Mouse (Mus musculus): ENCODE measurements around the gene Nup188. TPM values are rescaled to one million over a fixed set of nuclear protein-coding genes. Genes with fewer than 3 reads are reported as not detected.

The Nup188 gene
- polyA plus RNA-seq, 1 experiment from 2014 or later = 7.5 TPM

DNA sequence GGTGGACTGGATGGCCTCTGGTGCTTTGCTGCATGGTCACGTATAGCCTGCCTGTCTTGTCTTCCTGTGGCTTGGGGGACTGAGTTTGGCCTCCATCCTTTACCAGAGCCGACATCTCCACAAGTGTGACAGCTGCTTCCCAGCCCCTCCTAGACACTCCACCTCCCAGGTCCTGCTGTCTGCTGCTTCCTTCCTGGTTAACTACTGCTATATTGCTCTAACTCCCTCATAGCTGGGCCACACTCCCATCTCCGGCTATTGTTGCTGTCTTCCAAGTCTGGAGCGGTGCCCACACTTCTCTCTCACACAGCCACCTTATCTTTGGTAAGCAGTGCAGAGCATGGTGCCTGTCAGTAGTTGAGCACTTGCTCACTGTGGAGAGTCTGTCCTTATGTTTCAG is 46.4 kb upstream of the Nup188 start:
- peak overlapping the region; percentile 94 for H3K4me3 ChIP-seq (ENCODE audit: low read depth, low read length)
- peak overlapping the region; percentile 87 for H3K27ac ChIP-seq (ENCODE audit: low read depth)
- 41% methylated on average over 4 of the region's 4 CpGs for WGBS (ENCODE audit: insufficient replicate concordance)
- peak; percentile 22 for ATAC-seq
- no peak for TF ChIP-seq CTCF (IDR thresholded peaks at IDR 0.05; ENCODE audit: low read depth)
- TF ChIP-seq EP300 (IDR thresholded peaks at IDR 0.05; ENCODE audit: low read depth) = no peak
- peak overlapping the region; percentile 88 for H3K4me2 ChIP-seq (ENCODE audit: low read depth, low read length)
- H3K9ac ChIP-seq (replicated peaks) = peak overlapping the region; percentile 97
- no peaks in the 10 kb centered on the region for H3K9me3 ChIP-seq (ENCODE audit: low read length)
- DNase-seq = peak; percentile 66
- H3K27me3 ChIP-seq (ENCODE audit: insufficient read depth, low read length) = no peaks in the 10 kb centered on the region
- peaks cover 59% of the 10 kb centered on the region for H3K4me1 ChIP-seq (ENCODE audit: insufficient read depth)
- peaks cover 36% of the 10 kb centered on the region for H3K36me3 ChIP-seq (replicated peaks; ENCODE audit: insufficient read depth, low read length)

DNA sequence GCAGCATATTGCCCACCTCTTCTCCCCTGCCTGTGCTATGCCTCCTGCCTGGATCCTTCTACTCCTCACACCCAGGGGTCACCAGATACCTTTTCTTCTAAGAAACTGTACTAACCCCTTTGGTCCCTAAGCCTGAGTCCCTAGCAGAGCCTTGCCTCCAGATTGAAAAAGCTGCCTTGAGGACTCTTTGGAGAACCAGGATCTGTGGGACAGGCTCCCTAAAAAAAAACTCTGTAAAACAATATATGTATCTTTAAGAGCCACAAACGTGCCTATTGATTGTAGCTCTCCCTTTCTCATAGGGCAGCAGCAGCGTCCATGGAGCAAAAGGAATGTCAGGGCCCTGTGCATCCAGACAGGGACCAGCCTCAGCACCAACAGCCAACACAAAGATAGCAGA is 45.9 kb upstream of the Nup188 start, which contains the start of gene Gm28035:
TSS of gene Gm28035 (plus strand) at position 301 of the 400 bp plus-strand sequence.
- H3K9me3 ChIP-seq (ENCODE audit: low read length) = no peaks in the 10 kb centered on the region
- 55% methylated on average over 2 of the region's 2 CpGs for WGBS (ENCODE audit: insufficient replicate concordance)
- H3K4me1 ChIP-seq (ENCODE audit: insufficient read depth) = peaks cover 64% of the 10 kb centered on the region
- H3K27me3 ChIP-seq (ENCODE audit: insufficient read depth, low read length) = no peaks in the 10 kb centered on the region
- H3K4me3 ChIP-seq (ENCODE audit: low read depth, low read length) = peak within 1 kb of the TSS; percentile 94
- peak within 1 kb of the TSS; percentile 87 for H3K27ac ChIP-seq (ENCODE audit: low read depth)
- peak within 1 kb of the TSS; percentile 97 for H3K9ac ChIP-seq (replicated peaks)
- H3K36me3 ChIP-seq (replicated peaks; ENCODE audit: insufficient read depth, low read length) = peaks cover 36% of the 10 kb centered on the region
- TF ChIP-seq EP300 (IDR thresholded peaks at IDR 0.05; ENCODE audit: low read depth) = no peak
- no peak for TF ChIP-seq CTCF (IDR thresholded peaks at IDR 0.05; ENCODE audit: low read depth)
- peak within 1 kb of the TSS; percentile 88 for H3K4me2 ChIP-seq (ENCODE audit: low read depth, low read length)
- DNase-seq (no peak), ATAC-seq (no peak)

DNA sequence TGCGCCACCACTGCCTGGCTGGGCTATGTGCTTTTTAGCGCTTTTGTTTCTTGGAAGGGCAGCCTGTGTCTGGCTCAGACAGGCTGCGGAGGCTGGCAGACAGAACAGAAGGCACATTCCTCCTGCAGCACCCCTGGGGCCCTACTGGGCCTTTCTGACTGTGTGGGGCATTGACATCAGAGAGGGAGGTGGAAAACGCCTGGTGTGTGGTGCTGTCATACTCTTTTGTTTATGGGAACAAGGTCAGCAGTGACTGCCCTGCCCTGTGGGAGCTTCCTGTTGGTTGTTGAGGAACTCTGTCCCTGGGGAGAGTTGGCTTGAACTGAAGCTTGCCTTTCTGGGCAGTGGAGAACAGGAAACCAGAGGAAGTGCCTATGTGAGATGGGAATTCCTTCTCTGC is 43.7 kb upstream of the Nup188 start:
- peak; percentile 49 for ATAC-seq
- H3K9ac ChIP-seq (replicated peaks) = no peak overlapping the region

DNA sequence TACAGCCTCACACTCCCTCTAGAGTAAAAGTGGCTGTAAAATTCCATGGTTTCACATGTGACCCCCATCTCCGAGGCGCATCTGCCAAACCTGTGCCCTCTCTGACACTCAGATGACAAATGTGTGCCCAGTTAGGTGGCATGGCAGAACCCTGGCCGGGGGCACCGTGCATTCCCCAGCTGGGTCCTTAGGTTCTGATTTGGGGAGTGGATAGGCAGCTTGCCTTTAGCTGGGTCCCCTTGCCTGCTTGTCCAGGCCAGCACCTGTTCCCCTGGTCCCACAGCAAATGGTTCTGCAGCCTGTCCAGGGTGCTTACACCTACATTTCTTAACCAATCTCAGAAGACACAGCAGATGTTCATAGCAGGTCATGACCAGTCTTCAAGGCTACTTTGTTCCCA is 42.8 kb upstream of the Nup188 start:
- H3K4me1 ChIP-seq (ENCODE audit: insufficient read depth) = peaks cover 72% of the 10 kb centered on the region
- peak overlapping the region; percentile 76 for H3K27ac ChIP-seq (ENCODE audit: low read depth)

More for the DNA sequence above, 43.7 kb upstream of the Nup188 start:
- peaks cover 43% of the 10 kb centered on the region for H3K36me3 ChIP-seq (replicated peaks; ENCODE audit: insufficient read depth, low read length)
- H3K4me1 ChIP-seq (ENCODE audit: insufficient read depth) = peaks cover 74% of the 10 kb centered on the region
- H3K4me3 ChIP-seq (ENCODE audit: low read depth, low read length) = no peak overlapping the region
- H3K27ac ChIP-seq (ENCODE audit: low read depth) = peak overlapping the region; percentile 76
- H3K9me3 ChIP-seq (ENCODE audit: low read length) = no peaks in the 10 kb centered on the region
- peak; percentile 45 for DNase-seq
- H3K4me2 ChIP-seq (ENCODE audit: low read depth, low read length) = no peak overlapping the region
- TF ChIP-seq CTCF (IDR thresholded peaks at IDR 0.05; ENCODE audit: low read depth) (no peak), EP300 (IDR thresholded peaks at IDR 0.05; ENCODE audit: low read depth) (peak; percentile 36; the same call in 1 of the 2 replicates)
- no peaks in the 10 kb centered on the region for H3K27me3 ChIP-seq (ENCODE audit: insufficient read depth, low read length)
- 65% methylated on average over 4 of the region's 4 CpGs for WGBS (ENCODE audit: insufficient replicate concordance)

DNA sequence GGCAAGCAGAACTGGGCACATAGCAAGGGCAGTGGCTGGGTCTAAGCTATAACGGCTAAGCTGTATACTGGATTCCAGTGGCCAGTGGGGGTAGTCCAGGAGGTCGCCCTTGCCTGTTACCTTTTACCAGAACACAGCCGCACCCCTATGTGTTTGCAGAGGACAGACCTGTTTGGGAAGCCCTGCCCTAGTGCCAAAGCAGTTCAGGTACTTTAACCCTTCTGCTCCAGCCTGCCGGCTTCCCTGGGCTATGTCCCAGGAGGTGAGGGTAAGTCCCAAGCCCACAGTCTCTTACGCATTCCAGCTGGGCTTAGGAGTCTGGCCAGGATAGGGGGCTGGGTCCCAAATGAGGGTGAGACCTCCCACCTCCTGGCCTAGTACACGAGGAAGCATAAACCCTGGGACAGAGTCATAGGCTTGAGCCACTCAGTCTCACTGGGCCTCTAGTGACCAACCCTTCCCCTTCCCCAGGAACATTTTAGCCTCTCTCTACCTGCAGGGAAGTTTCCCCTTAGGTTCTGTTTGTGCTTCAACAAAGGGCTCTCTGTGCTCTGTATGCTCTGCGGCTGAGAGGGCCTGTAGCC is 41.5 kb upstream of the Nup188 start:
- Histone ChIP-seq H3K4me1 (ENCODE audit: insufficient read depth) (peaks cover 59% of the 10 kb centered on the region), H3K4me2 (ENCODE audit: low read depth, low read length) (no peak overlapping the region), H3K27me3 (ENCODE audit: insufficient read depth, low read length) (no peaks in the 10 kb centered on the region), H3K9me3 (ENCODE audit: low read length) (no peaks in the 10 kb centered on the region), H3K36me3 (replicated peaks; ENCODE audit: insufficient read depth, low read length) (peaks cover 60% of the 10 kb centered on the region), H3K4me3 (ENCODE audit: low read depth, low read length) (no peak overlapping the region), H3K9ac (replicated peaks) (no peak overlapping the region), H3K27ac (ENCODE audit: low read depth) (peak overlapping the region; percentile 7)
- no peak for DNase-seq
- ATAC-seq = peak; percentile 28
- TF ChIP-seq EP300 (IDR thresholded peaks at IDR 0.05; ENCODE audit: low read depth) (no peak), CTCF (IDR thresholded peaks at IDR 0.05; ENCODE audit: low read depth) (no peak)
- WGBS (ENCODE audit: insufficient replicate concordance) = 64% methylated on average over 7 of the region's 7 CpGs

More for the DNA sequence above, 42.8 kb upstream of the Nup188 start:
- no peaks in the 10 kb centered on the region for H3K9me3 ChIP-seq (ENCODE audit: low read length)
- no peak overlapping the region for H3K4me3 ChIP-seq (ENCODE audit: low read depth, low read length)
- H3K36me3 ChIP-seq (replicated peaks; ENCODE audit: insufficient read depth, low read length) = peaks cover 49% of the 10 kb centered on the region
- no peak overlapping the region for H3K4me2 ChIP-seq (ENCODE audit: low read depth, low read length)
- no peak overlapping the region for H3K9ac ChIP-seq (replicated peaks)
- DNase-seq (no peak), ATAC-seq (no peak)
- WGBS (ENCODE audit: insufficient replicate concordance) = 90% methylated on average over 4 of the region's 4 CpGs
- H3K27me3 ChIP-seq (ENCODE audit: insufficient read depth, low read length) = no peaks in the 10 kb centered on the region
- TF ChIP-seq CTCF (IDR thresholded peaks at IDR 0.05; ENCODE audit: low read depth) (no peak), EP300 (IDR thresholded peaks at IDR 0.05; ENCODE audit: low read depth) (no peak)

DNA sequence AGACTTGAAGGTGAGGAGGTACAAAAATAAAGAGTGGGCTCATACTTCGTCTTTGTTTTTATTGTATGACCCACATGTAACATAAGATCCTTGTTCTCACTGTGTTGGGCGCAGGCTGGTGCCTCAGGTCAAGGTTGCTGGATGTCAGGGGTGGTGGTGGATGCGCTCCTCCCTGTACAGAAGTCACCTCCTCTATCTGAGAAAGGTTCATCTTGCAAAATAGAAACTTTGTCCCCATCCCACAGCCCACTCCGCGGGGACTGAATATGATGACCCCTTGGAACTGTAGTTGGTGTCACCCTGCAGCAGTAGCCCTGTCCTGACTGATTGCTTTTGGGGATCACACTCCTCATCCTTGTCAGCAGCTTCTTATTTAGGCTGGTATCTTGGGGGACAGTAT is 39.2 kb upstream of the Nup188 start:
- H3K9me3 ChIP-seq (ENCODE audit: low read length) = no peaks in the 10 kb centered on the region
- peaks cover 50% of the 10 kb centered on the region for H3K36me3 ChIP-seq (replicated peaks; ENCODE audit: insufficient read depth, low read length)
- H3K27ac ChIP-seq (ENCODE audit: low read depth) = 0 out of 2 replicates have a peak overlapping the region, but pooled peaks have one; percentile 7
- peaks cover 43% of the 10 kb centered on the region for H3K4me1 ChIP-seq (ENCODE audit: insufficient read depth)
- DNase-seq (no peak), ATAC-seq (peak; percentile 18; the same call in 1 of the 2 replicates)
- no peak overlapping the region for H3K4me2 ChIP-seq (ENCODE audit: low read depth, low read length)
- WGBS (ENCODE audit: insufficient replicate concordance) = 77% methylated on average over 5 of the region's 5 CpGs
- TF ChIP-seq EP300 (IDR thresholded peaks at IDR 0.05; ENCODE audit: low read depth) = no peak
- no peaks in the 10 kb centered on the region for H3K27me3 ChIP-seq (ENCODE audit: insufficient read depth, low read length)
- H3K9ac ChIP-seq (replicated peaks) = no peak overlapping the region
- no peak overlapping the region for H3K4me3 ChIP-seq (ENCODE audit: low read depth, low read length)
